ENCODE assay signal across 8 mouse cellular contexts in genomic region chr12:102439632-102440023, GRCm38 (mm10). TPM values are rescaled to one million over a fixed set of nuclear protein-coding genes. Genes with fewer than 3 reads are reported as not detected.
DNase-seq lines count a peak whose midpoint lies in the region; ATAC-seq and TF ChIP-seq lines count a peak whose summit lies in the region.

Lgmn (minus strand) TSS chr12:102439813.

- peaks cover 2% of the 10 kb centered on the region; the same call in 1 of the 2 replicates for H3K79me2 ChIP-seq in liver, adult 2 months (ENCODE audit: control insufficient read depth, insufficient read depth, low read length)
- H3K79me2 ChIP-seq in myocyte (ENCODE audit: control insufficient read depth, insufficient read depth), result peaks cover 28% of the 10 kb centered on the region

- H3K27ac ChIP-seq in heart, embryonic 11.5 days (ENCODE audit: low read depth, low read length), result peak within 1 kb of the TSS; percentile 37
- peak within 1 kb of the TSS; percentile 60; the same call in 1 of the 2 replicates for H3K27ac ChIP-seq in kidney, embryonic 16.5 days (ENCODE audit: low read length)
- peak within 1 kb of the TSS; percentile 64 for H3K27ac ChIP-seq in liver, adult 2 months (replicated peaks; ENCODE audit: insufficient read depth, low read depth, low read length)

- peak within 1 kb of the TSS; percentile 71 for H3K9ac ChIP-seq in heart, embryonic 11.5 days (ENCODE audit: low read depth, low read length)
- H3K9ac ChIP-seq in kidney, embryonic 16.5 days (replicated peaks; ENCODE audit: low read length), result peak within 1 kb of the TSS; percentile 80
- peak within 1 kb of the TSS; percentile 71 for H3K9ac ChIP-seq in liver, adult 2 months (ENCODE audit: low read depth, low read length)

- no peak within 1 kb of the TSS for H3ac ChIP-seq in myocyte (ENCODE audit: control insufficient read depth, insufficient read length)

- TF ChIP-seq CTCF in liver, adult 2 months (IDR thresholded peaks at IDR 0.05; ENCODE audit: low read depth, low read length), result no peak

- peak within 1 kb of the TSS; percentile 87 for H3K4me2 ChIP-seq in heart, embryonic 11.5 days
- peak within 1 kb of the TSS; percentile 80 for H3K4me2 ChIP-seq in kidney, embryonic 16.5 days (replicated peaks; ENCODE audit: low read depth, low read length)
- peak within 1 kb of the TSS; percentile 92 for H3K4me2 ChIP-seq in myocyte (ENCODE audit: low read depth)

- ATAC-seq in erythroblast, adult 5-6 weeks (replicated peaks; ENCODE audit: low FRiP score, poor library complexity, severe bottlenecking), result peak; percentile 95
- ATAC-seq in heart, embryonic 11.5 days (replicated peaks; ENCODE audit: insufficient number of reproducible peaks, low FRiP score, low TSS enrichment), result peak; percentile 99
- peak; percentile 100 for ATAC-seq in kidney, embryonic 16.5 days (ENCODE audit: low FRiP score, low TSS enrichment)

- peak within 1 kb of the TSS; percentile 68 for H3K4me3 ChIP-seq in heart, embryonic 11.5 days (ENCODE audit: low read depth, low read length)
- peak within 1 kb of the TSS; percentile 74 for H3K4me3 ChIP-seq in kidney, embryonic 16.5 days (ENCODE audit: low read length)
- peak within 1 kb of the TSS; percentile 70 for H3K4me3 ChIP-seq in liver, adult 2 months (ENCODE audit: insufficient read depth, low read depth, low read length)
- H3K4me3 ChIP-seq in myocyte, result peak within 1 kb of the TSS; percentile 50

- under 1% methylated on average over 28 of the region's 28 CpGs for WGBS in heart, embryonic 11.5 days (ENCODE audit: insufficient replicate concordance)
- under 1% methylated on average over 28 of the region's 28 CpGs for WGBS in kidney, embryonic 16.5 days
- under 1% methylated on average over 28 of the region's 28 CpGs for WGBS in liver, adult 2 months

- peaks cover 11% of the 10 kb centered on the region for H3K4me1 ChIP-seq in heart, embryonic 11.5 days (ENCODE audit: control insufficient read depth, insufficient read depth, low read length)
- peaks cover 12% of the 10 kb centered on the region for H3K4me1 ChIP-seq in kidney, embryonic 16.5 days (ENCODE audit: insufficient read depth, low read length)
- peaks cover 4% of the 10 kb centered on the region; the same call in 1 of the 2 replicates for H3K4me1 ChIP-seq in liver, adult 2 months (ENCODE audit: control insufficient read depth, insufficient read depth, low read length)

- H3K27me3 ChIP-seq in heart, embryonic 11.5 days (ENCODE audit: control insufficient read depth, insufficient read depth, low read length), result no peaks in the 10 kb centered on the region
- no peaks in the 10 kb centered on the region for H3K27me3 ChIP-seq in kidney, embryonic 16.5 days (ENCODE audit: insufficient read depth, low read length)
- H3K27me3 ChIP-seq in liver, adult 2 months (ENCODE audit: control insufficient read depth, insufficient read depth, low read length), result no peaks in the 10 kb centered on the region
- no peaks in the 10 kb centered on the region for H3K27me3 ChIP-seq in myocyte (ENCODE audit: control insufficient read depth, insufficient read depth, insufficient read length)
- no peaks in the 10 kb centered on the region for H3K27me3 ChIP-seq in splenic B cell, adult 2 months (ENCODE audit: control insufficient read depth, insufficient read depth, low read length, poor library complexity, severe bottlenecking)

- no peaks in the 10 kb centered on the region for H3K9me3 ChIP-seq in heart, embryonic 11.5 days (replicated peaks; ENCODE audit: control insufficient read depth, low read length)
- no peaks in the 10 kb centered on the region for H3K9me3 ChIP-seq in kidney, embryonic 16.5 days (ENCODE audit: low read length)

- 0 out of 2 replicates have a peak, but pooled peaks have one; percentile 48 for TF ChIP-seq POLR2A in liver, adult 2 months (IDR thresholded peaks at IDR 0.05; ENCODE audit: extremely low read depth, insufficient read depth, low read length)
- TF ChIP-seq POLR2A in myocyte (IDR thresholded peaks at IDR 0.05; ENCODE audit: insufficient read length, low read depth), result peak; percentile 66

- DNase-seq in B cell, adult 2 months, result peak; percentile 98 to 99
- DNase-seq in brain, adult 2 months (ENCODE audit: low read depth, low spot score), result peak; percentile 100
- DNase-seq in liver, adult 2 months (ENCODE audit: extremely low read depth, low read depth, low spot score), result peak; percentile 94
- DNase-seq in splenic B cell, adult 2 months (ENCODE audit: low read depth, low spot score), result peak; percentile 98

- no peaks in the 10 kb centered on the region for H3K36me3 ChIP-seq in heart, embryonic 11.5 days (ENCODE audit: control insufficient read depth, insufficient read depth, low read length)
- no peaks in the 10 kb centered on the region for H3K36me3 ChIP-seq in kidney, embryonic 16.5 days (ENCODE audit: insufficient read depth, low read length)
- H3K36me3 ChIP-seq in liver, adult 2 months (ENCODE audit: control insufficient read depth, insufficient read depth, low read length), result no peaks in the 10 kb centered on the region
- H3K36me3 ChIP-seq in myocyte (ENCODE audit: control insufficient read depth, insufficient read depth), result no peaks in the 10 kb centered on the region
- H3K36me3 ChIP-seq in splenic B cell, adult 2 months (ENCODE audit: control insufficient read depth, insufficient read depth, low read length, poor library complexity, severe bottlenecking), result no peaks in the 10 kb centered on the region

TF ChIP-seq in myocyte, 11 proteins besides CTCF, POLR2A, EP300 and RAD21:
- TF ChIP-seq POLR2AphosphoS2 (IDR thresholded peaks at IDR 0.05; ENCODE audit: insufficient read length, low read depth), result peak; percentile 35
- no peak for TF ChIP-seq CEBPB (IDR thresholded peaks at IDR 0.05; ENCODE audit: insufficient read depth, poor library complexity, severe bottlenecking)
TF ChIP-seq in myocyte: peak in this region for 1.

RNA-seq across cellular contexts. Expression of gene Lgmn, which starts in this region (rescaled TPM):
- 27.1 and 37.8 TPM in 2 replicates for total RNA-seq in erythroblast, adult 5-6 weeks (2015; ENCODE audit: low replicate concordance)
- total RNA-seq in erythroblast, adult 5-6 weeks (2017; ENCODE audit: low replicate concordance), result 26.2 and 29.1 TPM in 2 replicates
- polyA plus RNA-seq in heart, embryonic 11.5 days (2014; fragmentation: Nextera tagmentation; extraction: Ambion mirVana), result 108 and 128 TPM in 2 replicates
- polyA plus RNA-seq in kidney, embryonic 16.5 days (2015; fragmentation: Nextera tagmentation; extraction: Ambion mirVana), result 153 and 175 TPM in 2 replicates
- 59.6 and 60.6 TPM in 2 replicates for total RNA-seq in liver, adult 2 months (2014; rRNA removed)
- 33.5 and 48.5 TPM in 2 replicates for polyA plus RNA-seq in liver, adult 2 months (2012; rRNA removed)
- 93.7 TPM for polyA plus RNA-seq in myocyte (2012; fragmentation: generic; extraction: Trizol)

Comparison
In these comparisons a context has a peak if more than half of its experiments do, and no peak if none do; other contexts are left out.
1. Peak in every context shown above with its lines: DNase-seq, ATAC-seq, H3K4me3 ChIP-seq and H3K27ac ChIP-seq.